Mouse (Mus musculus) Patski (cell line): ENCODE measurements at regions not wholly inside any gene's neighbourhood (a gene's known extent, or its start where the extent isn't known, plus 50 kb on each side); places are given as distances from the start of the nearest gene placed in this dataset.

Source experiments
- ATAC-seq: fragments of 100-300 bp; one replicate; pipeline ENCODE4 v1.8.0; 2021
- CTCF ChIA-PET: fragments of 350-600 bp; sonication (Branson Sonifier 250); formaldehyde crosslinking; loops from one replicate; lab custom pipeline; 2022; ENCODE audit warnings: inconsistent platforms; lab: Charles Lee
- POLR2A ChIA-PET: fragments of 350-600 bp; sonication (Branson Sonifier 250); formaldehyde crosslinking; loops from one replicate; lab custom pipeline; 2022; ENCODE audit warnings: antibody characterized with exemption, inconsistent platforms; lab: Charles Lee
- DNase-seq: peaks from one replicate; pipeline ENCODE4 v3.0.0-alpha.2; 2011; ENCODE audit warnings: low read depth, low spot score
- H3K27me3 ChIP-seq: fragments of 371-371 bp; one replicate; pipeline ENCODE4 v1.5.1; 2021
- CTCF ChIP-seq: fragments of 100-300 bp; IDR thresholded peaks from one replicate; pipeline ENCODE4 v1.5.1; 2021
- in situ Hi-C: fragments of 300-500 bp; cut with MboI; formaldehyde crosslinking; loops from 3 replicates; pipeline ENCODE4 v1.11.1; 2018; ENCODE audit warnings: low pct_unique_long_range_greater_than_20kb, mixed read lengths

GRCm38 (mm10) chr14:106607041-106607440 lies 501.0 kb downstream of the Trim52 start:
- TF ChIP-seq CTCF: peak; percentile 47
- CTCF ChIA-PET: interaction anchor here (1.0 to 1.1 kb wide), 2 partner anchors 55 to 70 kb away, joined by 3 read pairs; no protein-coding TSS in a partner anchor
- ATAC-seq (no peak), DNase-seq (no peak)
- POLR2A ChIA-PET: no interaction called here
- in situ Hi-C loops: no loop called here
- H3K27me3 ChIP-seq: peaks cover 29% of the 10 kb centered on the region

GRCm38 (mm10) chr14:106608341-106608927 lies 502.4 kb downstream of the Trim52 start:
- H3K27me3 ChIP-seq: peaks cover 29% of the 10 kb centered on the region
- in situ Hi-C loops: no loop called here
- ChIA-PET CTCF (no interaction called here), POLR2A (no interaction called here)
- TF ChIP-seq CTCF: no peak
- ATAC-seq (no peak), DNase-seq (no peak)
